Mouse (Mus musculus): ENCODE data around the gene Dock2. TPM values are rescaled to one million over a fixed set of nuclear protein-coding genes. Genes with fewer than 3 reads are reported as not detected.
"Not testable (repeated sequence)": the region's sequence is repeated elsewhere in the genome, so short reads cannot be mapped to it uniquely, and the experiment has no call there.

Dock2 gene
- polyA plus RNA-seq, 1 experiment from 2014 or later = 0.43 TPM

DNA sequence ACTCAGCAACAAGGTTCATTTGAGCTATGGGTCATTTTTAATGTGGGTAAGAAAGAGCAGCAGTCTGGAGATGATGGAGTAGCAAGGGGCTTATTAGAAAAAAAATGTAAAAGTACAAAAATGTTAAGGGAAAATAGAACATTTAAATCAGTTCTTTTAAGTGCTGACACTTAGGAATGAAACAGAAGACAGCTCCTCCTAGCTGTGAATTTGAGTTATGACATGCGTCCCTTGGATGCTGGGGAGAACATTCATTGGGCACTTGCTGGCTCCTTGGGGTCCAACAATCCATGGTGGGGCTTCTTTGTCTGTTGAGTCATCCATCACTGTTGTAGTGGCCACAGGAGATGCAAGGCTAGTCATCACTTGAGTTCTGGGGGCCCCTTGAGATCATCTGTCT, 556.5 kb downstream of the Dock2 start:
- Histone ChIP-seq H3K4me1 (0 out of 2 replicates have a peak, but pooled peaks cover 3% of the 10 kb centered on the region), H3K27me3 (ENCODE audit: poor library complexity, severe bottlenecking) (no peaks in the 10 kb centered on the region), H3K9me3 (no peaks in the 10 kb centered on the region), H3K4me3 (no peak overlapping the region), H3K27ac (no peak overlapping the region), H3K36me3 (replicated peaks) (no peaks in the 10 kb centered on the region)
- no peak for DNase-seq (ENCODE audit: extremely low spot score, low spot score)
- 41% methylated on average over 1 of the region's 1 CpGs for WGBS

DNA sequence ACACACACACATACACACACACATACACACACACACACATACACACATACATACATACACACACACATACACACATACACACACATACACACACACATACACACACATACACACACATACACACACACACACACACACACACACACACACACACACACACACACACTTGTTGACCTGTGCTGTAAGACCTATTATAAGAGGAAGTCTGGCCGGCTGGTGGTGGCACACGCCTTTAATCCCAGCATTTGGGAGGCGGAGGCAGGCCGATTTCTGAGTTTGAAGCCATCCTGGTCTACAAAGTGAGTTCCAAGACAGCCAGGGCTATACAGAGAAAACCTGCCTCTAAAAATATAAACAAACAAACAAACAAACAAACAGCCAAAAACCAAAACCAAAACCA, 563.1 kb downstream of the Dock2 start:
- H3K27ac ChIP-seq; H3K4me3 ChIP-seq; DNase-seq (ENCODE audit: extremely low spot score, low spot score); H3K36me3 ChIP-seq (replicated peaks); H3K27me3 ChIP-seq (ENCODE audit: poor library complexity, severe bottlenecking); H3K4me1 ChIP-seq; H3K9me3 ChIP-seq: not testable (repeated sequence)
- 90% methylated on average over 4 of the region's 4 CpGs for WGBS

DNA sequence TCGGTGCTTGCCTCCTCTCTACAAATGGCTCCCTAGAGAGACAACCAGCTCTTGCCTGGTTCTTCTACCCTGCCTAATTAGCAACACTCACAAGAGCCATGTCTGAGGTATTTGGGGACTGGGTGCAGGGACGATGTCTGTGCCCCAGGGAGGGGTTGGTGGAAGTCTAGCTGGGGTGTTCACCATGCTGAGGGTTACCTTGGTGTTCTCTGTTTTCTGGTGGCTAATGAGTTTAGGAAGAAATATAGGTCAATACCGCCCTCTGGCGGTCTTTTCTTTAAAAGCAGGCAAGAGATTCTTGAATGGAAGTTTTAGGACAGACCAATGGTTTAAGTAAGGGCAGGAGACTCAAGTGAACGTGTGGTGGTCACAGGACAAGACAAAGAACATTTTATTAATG, 570.8 kb downstream of the Dock2 start:
- Histone ChIP-seq H3K4me1 (no peaks in the 10 kb centered on the region), H3K4me3 (no peak overlapping the region), H3K9me3 (no peaks in the 10 kb centered on the region), H3K27me3 (ENCODE audit: poor library complexity, severe bottlenecking) (no peaks in the 10 kb centered on the region), H3K36me3 (replicated peaks) (no peaks in the 10 kb centered on the region), H3K27ac (no peak overlapping the region)
- peak; percentile 59 for DNase-seq (ENCODE audit: extremely low spot score, low spot score)
- 25% methylated on average over 5 of the region's 5 CpGs for WGBS

DNA sequence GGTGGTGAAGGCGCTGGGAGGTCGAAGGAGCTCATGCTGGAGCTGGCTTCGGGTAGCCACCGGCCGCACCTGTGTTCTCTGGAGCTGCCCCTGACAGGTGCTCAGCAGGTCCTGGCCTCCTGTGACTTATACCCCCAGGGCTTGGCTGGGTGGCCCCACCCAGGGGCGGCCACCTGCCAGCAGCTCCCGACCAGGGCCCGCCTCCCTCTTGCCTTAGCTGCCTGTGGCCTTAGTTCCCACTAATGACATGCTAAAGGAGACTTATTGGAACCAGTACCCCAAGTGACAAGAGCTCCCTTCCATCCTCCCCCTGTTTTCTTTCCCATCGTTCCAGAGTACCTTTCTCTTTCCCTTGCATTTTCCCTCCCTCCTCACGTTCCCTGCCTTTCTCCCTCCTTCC, 575.7 kb downstream of the Dock2 start, which contains the start of gene Foxi1:
TSS of gene Foxi1 (minus strand) at position 101 of the 400 bp plus-strand sequence.
- no peaks in the 10 kb centered on the region for H3K4me1 ChIP-seq
- no peak within 1 kb of the TSS for H3K4me3 ChIP-seq
- DNase-seq (ENCODE audit: extremely low spot score, low spot score) = no peak
- H3K27me3 ChIP-seq (ENCODE audit: poor library complexity, severe bottlenecking) = no peaks in the 10 kb centered on the region
- 75% methylated on average over 10 of the region's 10 CpGs for whole genome bisulfite sequencing
- no peaks in the 10 kb centered on the region for H3K9me3 ChIP-seq
- no peaks in the 10 kb centered on the region for H3K36me3 ChIP-seq (replicated peaks)
- H3K27ac ChIP-seq = no peak within 1 kb of the TSS

DNA sequence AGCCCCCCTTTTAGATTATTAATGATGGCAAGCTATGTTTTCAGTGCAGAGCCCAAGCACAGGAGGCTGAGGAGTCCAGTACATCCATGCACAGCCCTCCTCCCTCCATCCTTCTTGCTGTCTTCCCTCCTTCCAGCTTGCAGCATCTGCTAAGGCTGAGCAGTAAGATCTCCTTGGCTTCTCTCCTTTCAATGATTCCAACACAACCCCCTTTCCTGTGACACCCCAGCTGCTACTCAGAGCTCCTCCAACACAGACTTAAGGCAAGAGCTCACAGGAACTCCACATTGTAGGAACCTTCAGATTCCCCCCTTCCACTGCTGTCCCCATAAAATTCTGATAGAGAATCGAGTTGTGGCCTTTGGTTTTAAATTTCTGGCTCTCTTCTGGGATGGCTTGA, 580.9 kb downstream of the Dock2 start:
- Histone ChIP-seq H3K36me3 (replicated peaks) (no peaks in the 10 kb centered on the region), H3K27me3 (ENCODE audit: poor library complexity, severe bottlenecking) (no peaks in the 10 kb centered on the region), H3K4me3 (no peak overlapping the region), H3K27ac (no peak overlapping the region), H3K9me3 (no peaks in the 10 kb centered on the region), H3K4me1 (no peaks in the 10 kb centered on the region)
- WGBS = 71% methylated on average over 1 of the region's 1 CpGs
- no peak for DNase-seq (ENCODE audit: extremely low spot score, low spot score)

DNA sequence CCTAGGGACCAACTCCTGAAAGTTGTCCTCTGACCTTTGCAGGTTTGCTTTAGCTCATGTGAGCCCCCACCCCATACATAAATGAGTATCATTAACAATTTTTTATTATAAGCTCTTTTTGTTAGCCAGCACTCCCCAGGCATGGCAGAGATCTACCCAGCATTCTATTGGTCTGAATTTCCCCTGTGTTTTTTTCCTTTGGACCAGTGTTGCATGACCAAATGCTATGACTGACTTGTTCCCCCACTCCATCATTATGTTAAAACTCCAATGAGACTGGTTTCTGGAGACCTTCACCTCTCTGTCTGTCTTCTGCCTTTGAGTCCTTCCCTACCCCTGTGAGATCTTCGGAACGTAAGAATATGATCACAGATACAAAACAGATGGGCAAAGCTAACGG, 588.5 kb downstream of the Dock2 start:
- no peaks in the 10 kb centered on the region for H3K27me3 ChIP-seq (ENCODE audit: poor library complexity, severe bottlenecking)
- no peak for DNase-seq (ENCODE audit: extremely low spot score, low spot score)

DNA sequence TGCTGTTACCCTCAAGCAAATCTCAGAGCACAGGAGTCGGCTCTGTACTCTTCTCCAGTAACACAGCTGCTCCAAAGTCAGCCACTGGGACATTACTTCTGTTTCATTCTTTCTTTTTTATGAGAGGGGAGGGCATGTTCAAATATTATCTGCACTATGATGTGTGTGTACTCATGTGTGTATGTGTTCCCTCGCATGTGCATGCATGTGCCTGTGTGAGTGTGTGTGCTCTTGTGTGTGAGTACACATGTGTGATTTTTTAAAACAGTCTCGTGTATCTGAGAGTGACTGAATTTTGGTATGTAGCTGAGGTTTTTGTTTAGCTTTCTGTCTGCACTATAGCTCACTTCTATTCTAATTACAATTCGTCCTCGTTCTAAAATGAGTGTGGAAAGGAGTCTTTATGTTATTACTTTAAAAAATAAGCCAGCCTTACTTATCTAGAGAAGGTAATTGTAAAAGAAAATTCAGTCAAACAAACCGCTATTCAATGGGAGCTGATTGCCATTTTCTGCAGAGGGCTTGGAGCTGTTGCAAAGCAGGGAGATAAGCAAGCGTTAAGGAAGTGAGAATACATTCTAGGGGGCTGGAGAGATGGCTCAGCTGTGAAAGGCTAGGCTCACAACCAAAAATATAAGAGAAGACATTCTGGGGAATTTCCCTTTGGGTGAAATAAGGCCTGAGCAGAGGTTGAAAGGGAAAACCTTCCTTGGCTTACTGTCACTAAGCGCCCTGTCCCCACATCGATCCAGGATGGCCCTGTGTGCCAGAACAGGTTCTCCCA, 589.3 kb downstream of the Dock2 start:
- no peaks in the 10 kb centered on the region for H3K36me3 ChIP-seq (replicated peaks)
- WGBS = 73% methylated on average over 9 of the region's 9 CpGs
- H3K27me3 ChIP-seq (ENCODE audit: poor library complexity, severe bottlenecking) = no peaks in the 10 kb centered on the region
- H3K4me3 ChIP-seq = no peak overlapping the region
- peaks cover 4% of the 10 kb centered on the region; the same call in 1 of the 2 replicates for H3K4me1 ChIP-seq
- no peaks in the 10 kb centered on the region for H3K9me3 ChIP-seq
- no peak overlapping the region for H3K27ac ChIP-seq
- no peak for DNase-seq (ENCODE audit: extremely low spot score, low spot score)

More for the DNA sequence above, 588.5 kb downstream of the Dock2 start:
- no peaks in the 10 kb centered on the region for H3K9me3 ChIP-seq
- 82% methylated on average over 3 of the region's 3 CpGs for WGBS
- no peak overlapping the region for H3K27ac ChIP-seq
- H3K4me3 ChIP-seq = no peak overlapping the region
- no peaks in the 10 kb centered on the region for H3K36me3 ChIP-seq (replicated peaks)
- H3K4me1 ChIP-seq = peaks cover 4% of the 10 kb centered on the region; the same call in 1 of the 2 replicates

DNA sequence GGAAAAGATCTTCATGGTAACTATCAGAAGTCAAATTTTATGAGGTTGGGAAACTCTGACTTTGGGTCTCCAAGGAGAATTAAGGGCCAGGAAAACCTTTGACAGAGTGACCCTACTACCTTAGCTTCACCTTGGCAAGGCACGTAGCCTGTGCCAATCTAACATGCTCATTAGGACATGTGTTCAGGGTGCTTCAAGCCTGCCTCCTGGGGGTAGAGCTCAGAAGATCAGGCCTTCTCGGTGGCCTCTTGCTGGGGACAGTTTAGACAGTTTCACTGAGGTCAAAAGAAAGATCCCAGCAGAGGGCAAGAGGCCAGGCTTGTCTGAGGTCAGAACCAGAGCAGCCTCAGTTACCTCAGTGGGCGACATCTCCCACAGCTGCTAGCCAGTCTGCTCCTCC, 590.0 kb downstream of the Dock2 start:
- Histone ChIP-seq H3K4me1 (peaks cover 4% of the 10 kb centered on the region; the same call in 1 of the 2 replicates), H3K4me3 (no peak overlapping the region), H3K27me3 (ENCODE audit: poor library complexity, severe bottlenecking) (no peaks in the 10 kb centered on the region), H3K9me3 (no peaks in the 10 kb centered on the region), H3K36me3 (replicated peaks) (no peaks in the 10 kb centered on the region), H3K27ac (no peak overlapping the region)
- WGBS = 60% methylated on average over 3 of the region's 3 CpGs
- no peak for DNase-seq (ENCODE audit: extremely low spot score, low spot score)

DNA sequence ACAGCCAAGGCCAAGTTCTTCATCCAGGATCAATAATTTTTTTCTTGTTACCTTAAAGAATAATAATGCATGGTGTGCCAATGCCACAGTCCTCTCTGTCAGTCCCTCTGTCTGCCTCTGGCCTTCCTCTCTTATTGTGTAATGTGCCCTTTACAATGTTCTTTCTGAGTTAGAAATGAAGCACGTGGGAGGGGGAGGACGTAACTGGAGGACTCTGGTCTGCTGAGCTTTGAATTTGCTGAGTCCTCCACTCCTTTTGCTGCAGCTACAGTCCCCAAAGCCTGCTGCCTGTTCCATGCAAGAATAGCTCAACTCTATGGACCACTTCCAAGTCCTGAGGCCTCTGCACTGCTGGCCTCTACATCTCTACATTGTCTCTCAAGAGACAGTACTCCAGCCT, 599.4 kb downstream of the Dock2 start:
- 84% methylated on average over 2 of the region's 2 CpGs for WGBS
- H3K9me3 ChIP-seq = no peaks in the 10 kb centered on the region
- H3K4me1 ChIP-seq = peaks cover 10% of the 10 kb centered on the region
- H3K27me3 ChIP-seq (ENCODE audit: poor library complexity, severe bottlenecking) = no peaks in the 10 kb centered on the region
- no peak for DNase-seq (ENCODE audit: extremely low spot score, low spot score)
- H3K36me3 ChIP-seq (replicated peaks) = no peaks in the 10 kb centered on the region
- no peak overlapping the region for H3K4me3 ChIP-seq
- no peak overlapping the region for H3K27ac ChIP-seq

DNA sequence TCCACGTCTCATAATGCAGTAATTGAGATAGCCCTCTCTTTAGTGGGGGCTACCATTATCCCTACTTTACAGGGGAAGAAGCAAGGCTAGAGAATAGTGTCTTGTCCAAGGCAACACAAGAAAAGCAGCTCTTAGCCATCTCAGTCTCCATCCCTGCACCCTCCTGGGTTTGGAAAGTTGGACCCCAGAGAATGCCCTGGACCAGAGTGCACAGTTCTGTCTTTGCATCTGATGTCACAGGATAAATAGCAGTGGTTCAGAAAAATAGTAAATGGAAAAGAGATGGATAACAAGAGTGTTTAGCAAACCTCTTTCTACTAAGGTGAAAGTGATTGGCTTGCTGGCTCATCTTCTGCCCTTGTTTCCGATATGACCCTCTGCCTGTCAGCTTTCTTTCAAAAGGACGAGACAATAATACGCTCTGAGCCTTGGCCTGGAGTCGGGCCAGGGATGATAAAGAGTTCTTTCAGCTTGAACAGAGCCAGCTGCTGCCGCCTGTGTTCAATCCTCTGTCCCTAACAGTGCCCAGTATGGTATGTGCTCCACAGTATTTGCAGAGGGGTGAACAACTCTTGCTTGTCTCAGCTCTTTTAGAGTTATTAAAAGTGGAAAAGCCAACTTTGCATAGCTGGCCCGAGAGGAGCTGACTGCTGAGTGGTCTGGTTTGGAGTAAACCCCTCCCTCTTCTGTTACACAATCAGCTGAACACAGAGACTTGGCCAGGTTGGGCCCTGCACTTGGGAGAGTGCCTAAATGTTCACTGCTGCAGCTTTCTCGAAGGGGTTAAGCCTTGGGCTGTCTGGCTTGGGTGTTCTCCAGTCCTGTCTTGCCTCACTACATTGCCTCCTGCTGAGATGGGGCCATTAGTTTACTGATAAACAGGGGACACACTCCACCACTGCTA, 602.2 kb downstream of the Dock2 start:
- no peak overlapping the region for H3K4me3 ChIP-seq
- DNase-seq (ENCODE audit: extremely low spot score, low spot score) = no peak
- H3K27ac ChIP-seq = no peak overlapping the region
- H3K27me3 ChIP-seq (ENCODE audit: poor library complexity, severe bottlenecking) = no peaks in the 10 kb centered on the region
- no peaks in the 10 kb centered on the region for H3K36me3 ChIP-seq (replicated peaks)
- H3K9me3 ChIP-seq = no peaks in the 10 kb centered on the region
- peaks cover 10% of the 10 kb centered on the region for H3K4me1 ChIP-seq
- 49% methylated on average over 8 of the region's 8 CpGs for WGBS

DNA sequence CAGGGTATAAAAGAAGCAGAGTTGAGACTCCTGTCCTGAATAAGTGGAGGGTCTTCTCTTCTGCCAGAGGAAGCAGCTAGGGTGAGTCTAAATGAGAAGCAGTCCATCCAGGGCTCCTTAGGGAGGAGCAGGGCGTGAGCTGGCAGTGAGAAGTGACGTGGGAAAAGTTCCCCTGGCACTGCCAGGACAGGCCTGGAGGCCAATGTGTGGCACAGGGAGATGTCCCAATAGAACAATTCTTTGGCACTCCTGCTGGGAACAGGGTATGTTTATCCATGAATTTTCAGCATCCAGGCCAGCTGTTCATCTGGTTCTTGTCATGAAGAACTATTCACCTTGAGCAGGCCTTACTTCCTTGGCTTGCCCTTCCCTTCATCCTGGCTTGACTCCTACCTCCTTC, 604.9 kb downstream of the Dock2 start:
- H3K27me3 ChIP-seq (ENCODE audit: poor library complexity, severe bottlenecking) = no peaks in the 10 kb centered on the region
- no peak overlapping the region for H3K27ac ChIP-seq
- peaks cover 10% of the 10 kb centered on the region for H3K4me1 ChIP-seq
- H3K9me3 ChIP-seq = no peaks in the 10 kb centered on the region
- no peaks in the 10 kb centered on the region for H3K36me3 ChIP-seq (replicated peaks)
- no peak for DNase-seq (ENCODE audit: extremely low spot score, low spot score)
- 84% methylated on average over 2 of the region's 2 CpGs for WGBS
- no peak overlapping the region for H3K4me3 ChIP-seq

All from forebrain, embryonic 10.5 days (tissue).